Mouse (Mus musculus) neural tube, embryonic 13.5 days (tissue): ENCODE data around the gene Tex21. TPM values are rescaled to one million over a fixed set of nuclear protein-coding genes. Genes with fewer than 3 reads are reported as not detected.
A peak's percentile ranks its signal among the peaks of the same experiment; 100 is the strongest.

Source experiments
- ATAC-seq: fragments of 200-750 bp; cut with Nextera tagmentation; 2 replicates; pipeline ENCODE4 v1.8.0; 2017; ENCODE audit warnings: low read depth, mild to moderate bottlenecking, moderate TSS enrichment, moderate library complexity
- H3K27ac ChIP-seq: fragments of 300-500 bp; sonication (generic); replicated peaks from 2 replicates; pipeline ENCODE4 v1.5.1; 2015; ENCODE audit warnings: moderate library complexity, mild to moderate bottlenecking, inconsistent platforms
- H3K27me3 ChIP-seq: fragments of 300-500 bp; sonication (generic); 2 replicates; pipeline ENCODE4 v1.6.1; 2015; ENCODE audit warnings: mild to moderate bottlenecking, inconsistent platforms
- H3K36me3 ChIP-seq: fragments of 300-500 bp; sonication (generic); 2 replicates; pipeline ENCODE4 v1.6.1; 2015; ENCODE audit warnings: mild to moderate bottlenecking, inconsistent platforms
- H3K4me1 ChIP-seq: fragments of 300-500 bp; sonication (generic); replicated peaks from 2 replicates; pipeline ENCODE4 v1.6.1; 2015; ENCODE audit warnings: inconsistent platforms
- H3K4me2 ChIP-seq: fragments of 300-500 bp; sonication (generic); 2 replicates; pipeline ENCODE4 v1.6.1; 2015; ENCODE audit warnings: inconsistent platforms, mild to moderate bottlenecking, moderate library complexity
- H3K4me3 ChIP-seq: fragments of 300-500 bp; sonication (generic); 2 replicates; pipeline ENCODE4 v1.5.1; 2015; ENCODE audit warnings: mild to moderate bottlenecking, inconsistent platforms
- H3K9ac ChIP-seq: fragments of 300-500 bp; sonication (generic); 2 replicates; pipeline ENCODE4 v1.6.1; 2015; ENCODE audit warnings: moderate library complexity, mild to moderate bottlenecking, inconsistent platforms
- H3K9me3 ChIP-seq: fragments of 300-500 bp; sonication (generic); 2 replicates; pipeline ENCODE4 v1.6.1; 2016; ENCODE audit warnings: inconsistent platforms
- whole genome bisulfite sequencing: fragments of 180-500 bp; shearing (Covaris S2); methylation state at CpG from one replicate; pipeline ENCODE4 v1.1.7; 2015; 5-methylcytosine and 5-hydroxymethylcytosine counted together
- polyA plus RNA-seq: library from polyadenylated mRNA; unstranded; fragments of >200 nt; fragmentation: Nextera tagmentation; extraction: Ambion mirVana; gene quantifications from 2 replicates; pipeline ENCODE4 v1.2.1, GENCODE M21; 2015

Tex21 gene
- polyA plus RNA-seq = not detected in 2 replicates

- WGBS = 74% methylated on average over 6 of the region's 6 CpGs
- no peaks in the 10 kb centered on the region for H3K27me3 ChIP-seq
- H3K9me3 ChIP-seq = no peaks in the 10 kb centered on the region
- no peak within 1 kb of the TSS for H3K27ac ChIP-seq
- no peak for ATAC-seq
- H3K4me1 ChIP-seq = no peaks in the 10 kb centered on the region
- H3K4me3 ChIP-seq = no peak within 1 kb of the TSS
- no peak within 1 kb of the TSS for H3K9ac ChIP-seq
- H3K36me3 ChIP-seq = no peaks in the 10 kb centered on the region
- H3K4me2 ChIP-seq = no peak within 1 kb of the TSS
Measured at GRCm38 (mm10) chr12:76246646-76247045, at the start of gene Tex21. TSS of gene Tex21 (minus strand) at chr12:76246746.

GRCm38 (mm10) chr12:76293192-76293591, 46.6 kb upstream of the Tex21 start:
- H3K27ac ChIP-seq = no peak overlapping the region
- 65% methylated on average over 7 of the region's 7 CpGs for WGBS
- H3K4me1 ChIP-seq = peaks cover 7% of the 10 kb centered on the region
- H3K27me3 ChIP-seq = no peaks in the 10 kb centered on the region
- no peak overlapping the region for H3K4me2 ChIP-seq
- H3K4me3 ChIP-seq = no peak overlapping the region
- no peak overlapping the region for H3K9ac ChIP-seq
- no peaks in the 10 kb centered on the region for H3K9me3 ChIP-seq
- no peak for ATAC-seq
- peaks cover 56% of the 10 kb centered on the region for H3K36me3 ChIP-seq

GRCm38 (mm10) chr12:76290271-76290670, 43.7 kb upstream of the Tex21 start:
- Histone ChIP-seq H3K4me1 (peaks cover 20% of the 10 kb centered on the region), H3K36me3 (peaks cover 42% of the 10 kb centered on the region), H3K4me3 (no peak overlapping the region), H3K4me2 (no peak overlapping the region), H3K9me3 (no peaks in the 10 kb centered on the region), H3K27ac (no peak overlapping the region), H3K9ac (no peak overlapping the region), H3K27me3 (no peaks in the 10 kb centered on the region)
- 95% methylated on average over 2 of the region's 2 CpGs for WGBS
- no peak for ATAC-seq

- Histone ChIP-seq H3K4me3 (no peak overlapping the region), H3K27ac (no peak overlapping the region), H3K9me3 (no peaks in the 10 kb centered on the region), H3K4me1 (peaks cover 20% of the 10 kb centered on the region), H3K9ac (no peak overlapping the region), H3K4me2 (no peak overlapping the region), H3K27me3 (no peaks in the 10 kb centered on the region), H3K36me3 (peaks cover 36% of the 10 kb centered on the region)
- 91% methylated on average over 12 of the region's 12 CpGs for WGBS
- ATAC-seq = no peak
Measured at GRCm38 (mm10) chr12:76289428-76289827, 42.9 kb upstream of the Tex21 start.

GRCm38 (mm10) chr12:76288494-76288893, 41.9 kb upstream of the Tex21 start:
- no peaks in the 10 kb centered on the region for H3K9me3 ChIP-seq
- peaks cover 20% of the 10 kb centered on the region for H3K4me1 ChIP-seq
- H3K27me3 ChIP-seq = no peaks in the 10 kb centered on the region
- WGBS = 26% methylated on average over 5 of the region's 5 CpGs
- H3K4me2 ChIP-seq = no peak overlapping the region
- peak overlapping the region; percentile 25; the same call in 1 of the 2 replicates for H3K27ac ChIP-seq
- H3K36me3 ChIP-seq = peaks cover 41% of the 10 kb centered on the region
- H3K9ac ChIP-seq = no peak overlapping the region
- no peak overlapping the region for H3K4me3 ChIP-seq
- peak; percentile 60; the same call in 1 of the 2 replicates for ATAC-seq

GRCm38 (mm10) chr12:76287986-76288385, 41.4 kb upstream of the Tex21 start:
- Histone ChIP-seq H3K9me3 (no peaks in the 10 kb centered on the region), H3K9ac (no peak overlapping the region), H3K4me2 (no peak overlapping the region), H3K4me1 (peaks cover 20% of the 10 kb centered on the region), H3K36me3 (peaks cover 41% of the 10 kb centered on the region), H3K27me3 (no peaks in the 10 kb centered on the region), H3K4me3 (no peak overlapping the region), H3K27ac (peak overlapping the region; percentile 67; the same call in 1 of the 2 replicates)
- ATAC-seq = no peak
- 27% methylated on average over 8 of the region's 8 CpGs for WGBS

GRCm38 (mm10) chr12:76285418-76285817, 38.9 kb upstream of the Tex21 start:
- Histone ChIP-seq H3K4me2 (no peak overlapping the region), H3K9me3 (no peaks in the 10 kb centered on the region), H3K36me3 (peaks cover 30% of the 10 kb centered on the region), H3K4me3 (no peak overlapping the region), H3K27me3 (no peaks in the 10 kb centered on the region), H3K4me1 (peaks cover 32% of the 10 kb centered on the region), H3K27ac (no peak overlapping the region), H3K9ac (peak overlapping the region; percentile 31; the same call in 1 of the 2 replicates)
- ATAC-seq = no peak
- WGBS = 65% methylated on average over 6 of the region's 6 CpGs

- Histone ChIP-seq H3K4me3 (no peak overlapping the region), H3K9me3 (no peaks in the 10 kb centered on the region), H3K4me1 (peaks cover 20% of the 10 kb centered on the region), H3K27ac (no peak overlapping the region), H3K27me3 (no peaks in the 10 kb centered on the region), H3K4me2 (no peak overlapping the region), H3K9ac (no peak overlapping the region), H3K36me3 (peaks cover 19% of the 10 kb centered on the region)
- 86% methylated on average over 17 of the region's 17 CpGs for WGBS
- no peak for ATAC-seq
Measured at GRCm38 (mm10) chr12:76282532-76283173, 36.1 kb upstream of the Tex21 start.

- Histone ChIP-seq H3K27me3 (no peaks in the 10 kb centered on the region), H3K4me2 (no peak overlapping the region), H3K27ac (no peak overlapping the region), H3K9ac (no peak overlapping the region), H3K4me3 (no peak overlapping the region), H3K36me3 (peaks cover 19% of the 10 kb centered on the region), H3K4me1 (peaks cover 16% of the 10 kb centered on the region), H3K9me3 (no peaks in the 10 kb centered on the region)
- 49% methylated on average over 4 of the region's 4 CpGs for WGBS
- no peak for ATAC-seq
Measured at GRCm38 (mm10) chr12:76282132-76282531, 35.6 kb upstream of the Tex21 start.

GRCm38 (mm10) chr12:76281111-76281660, 34.6 kb upstream of the Tex21 start:
- H3K27ac ChIP-seq = no peak overlapping the region
- H3K4me2 ChIP-seq = no peak overlapping the region
- H3K36me3 ChIP-seq = peaks cover 19% of the 10 kb centered on the region
- H3K9me3 ChIP-seq = no peaks in the 10 kb centered on the region
- H3K27me3 ChIP-seq = no peaks in the 10 kb centered on the region
- peaks cover 16% of the 10 kb centered on the region for H3K4me1 ChIP-seq
- 84% methylated on average over 2 of the region's 2 CpGs for WGBS
- no peak for ATAC-seq
- H3K4me3 ChIP-seq = no peak overlapping the region
- H3K9ac ChIP-seq = no peak overlapping the region

- Histone ChIP-seq H3K27ac (no peak overlapping the region), H3K27me3 (no peaks in the 10 kb centered on the region), H3K9me3 (no peaks in the 10 kb centered on the region), H3K4me2 (no peak overlapping the region), H3K4me3 (no peak overlapping the region), H3K36me3 (peaks cover 22% of the 10 kb centered on the region), H3K9ac (no peak overlapping the region), H3K4me1 (peaks cover 16% of the 10 kb centered on the region)
- 91% methylated on average over 9 of the region's 9 CpGs for WGBS
- no peak for ATAC-seq
Measured at GRCm38 (mm10) chr12:76280556-76280955, 34.0 kb upstream of the Tex21 start.

- Histone ChIP-seq H3K27me3 (no peaks in the 10 kb centered on the region), H3K4me3 (no peak overlapping the region), H3K4me2 (no peak overlapping the region), H3K9ac (no peak overlapping the region), H3K27ac (no peak overlapping the region), H3K36me3 (peaks cover 19% of the 10 kb centered on the region), H3K9me3 (no peaks in the 10 kb centered on the region), H3K4me1 (peaks cover 12% of the 10 kb centered on the region)
- WGBS = 84% methylated on average over 6 of the region's 6 CpGs
- no peak for ATAC-seq
Measured at GRCm38 (mm10) chr12:76278209-76278608, 31.7 kb upstream of the Tex21 start.
